Mouse (Mus musculus) ES-E14 (cell line): ENCODE measurements at regions not wholly inside any gene's neighbourhood (a gene's known extent, or its start where the extent isn't known, plus 50 kb on each side); places are given as distances from the start of the nearest gene placed in this dataset.

Experiments used
- HCFC1 ChIP-seq: IDR thresholded peaks from 2 replicates; pipeline ENCODE4 v1.6.1; 2012; ENCODE audit warnings: low read length, inconsistent platforms, borderline replicate concordance; ENCODE audit not compliant: insufficient read depth
- MAFK ChIP-seq: IDR thresholded peaks from 2 replicates; pipeline ENCODE4 v1.6.1; 2014; ENCODE audit warnings: mild to moderate bottlenecking, low read depth, low read length, inconsistent platforms; ENCODE audit not compliant: insufficient read depth
- ZC3H11A ChIP-seq: IDR thresholded peaks from 2 replicates; pipeline ENCODE4 v1.6.1; 2012; ENCODE audit warnings: low read depth, mild to moderate bottlenecking, inconsistent platforms, low read length, borderline replicate concordance

DNA sequence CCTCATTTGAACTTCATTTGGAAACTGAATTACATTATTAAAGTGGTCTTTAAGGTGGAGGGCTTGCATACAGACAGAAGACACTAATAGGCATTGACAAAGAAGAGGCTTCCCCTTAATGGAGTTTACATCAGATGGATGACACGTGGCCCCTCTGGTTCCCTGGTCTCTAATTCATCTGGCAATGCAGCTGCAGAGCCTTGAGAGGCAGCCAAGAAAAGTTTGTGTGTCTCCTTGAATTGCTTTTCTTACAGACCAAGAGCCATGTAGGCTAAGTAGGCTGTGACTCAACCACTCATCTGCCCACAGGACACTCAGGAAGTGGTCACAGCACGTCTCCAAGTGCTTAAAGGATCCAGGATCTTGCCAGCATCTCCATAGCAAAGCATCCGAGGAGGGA, 183.8 kb downstream of the Pdcd6ip start:
- TF ChIP-seq ZC3H11A (no peak), MAFK (no peak), HCFC1 (no peak)
